Mouse (Mus musculus) kidney, adult 18-20 months (tissue): ENCODE measurements around the gene Fjx1.

Source experiments
- DNase-seq: peaks from one replicate; pipeline ENCODE4 v3.0.0; 2021

The Fjx1 gene

DNA sequence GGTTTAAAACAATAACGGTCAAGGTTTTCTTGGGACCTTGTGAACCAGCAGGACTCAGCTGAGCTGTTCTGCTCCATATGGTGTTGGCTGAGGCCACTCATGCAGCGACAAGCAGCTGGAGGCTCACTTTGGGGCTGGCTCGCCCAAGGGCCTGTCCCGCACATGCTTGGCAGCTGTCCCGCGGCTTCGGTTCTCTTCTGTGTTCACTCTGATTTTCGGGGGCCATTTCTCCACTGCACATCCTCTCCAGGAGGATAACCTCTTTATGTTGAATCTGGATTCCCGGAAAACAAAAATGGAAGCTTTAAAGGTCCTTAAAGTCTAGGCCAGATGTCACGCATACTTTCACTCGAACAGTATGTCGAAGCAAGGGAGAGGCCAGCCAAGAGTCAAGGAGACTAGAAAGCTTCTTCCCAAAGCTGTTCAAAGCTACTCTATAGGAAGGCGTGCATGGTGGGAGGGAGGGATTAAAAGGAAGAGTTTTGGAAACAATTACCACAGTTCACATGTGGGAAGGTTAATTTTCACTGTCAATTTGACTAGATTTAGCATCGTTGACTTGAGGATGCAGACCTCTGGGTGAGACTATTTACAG, 36.1 kb downstream of the Fjx1 start:
- no peak for DNase-seq

- DNase-seq: no peak
Measured at GRCm38 (mm10) chr2:102412738-102413137, 39.6 kb downstream of the Fjx1 start.

DNA sequence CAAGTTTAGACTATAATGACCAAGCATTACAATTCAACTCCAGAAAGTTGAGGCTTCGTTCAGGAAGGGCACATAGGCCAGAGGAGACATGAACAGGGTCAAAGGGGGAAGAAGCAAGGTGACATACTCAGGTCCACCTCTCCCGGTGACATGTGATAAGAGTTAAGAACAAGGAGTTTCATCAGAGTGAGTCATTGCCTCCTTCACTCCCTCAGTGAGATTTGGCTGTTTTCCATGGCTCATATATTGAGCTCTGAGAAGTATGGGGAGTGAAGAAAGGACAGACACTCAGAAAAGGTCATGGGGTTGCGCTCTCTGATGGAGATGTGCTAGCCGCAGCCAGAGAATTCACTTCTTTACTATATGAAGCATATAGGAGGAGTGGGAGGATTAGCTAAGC, 41.7 kb downstream of the Fjx1 start:
- DNase-seq: no peak

GRCm38 (mm10) chr2:102409741-102410140, 42.6 kb downstream of the Fjx1 start:
- DNase-seq: no peak

- peak; percentile 21 for DNase-seq
Measured at GRCm38 (mm10) chr2:102407363-102408184, 44.7 kb downstream of the Fjx1 start, which contains the start of gene Trim44. TSS of gene Trim44 (minus strand) at chr2:102407828.

GRCm38 (mm10) chr2:102406324-102407304, 45.7 kb downstream of the Fjx1 start:
- peak; percentile 14 for DNase-seq

DNA sequence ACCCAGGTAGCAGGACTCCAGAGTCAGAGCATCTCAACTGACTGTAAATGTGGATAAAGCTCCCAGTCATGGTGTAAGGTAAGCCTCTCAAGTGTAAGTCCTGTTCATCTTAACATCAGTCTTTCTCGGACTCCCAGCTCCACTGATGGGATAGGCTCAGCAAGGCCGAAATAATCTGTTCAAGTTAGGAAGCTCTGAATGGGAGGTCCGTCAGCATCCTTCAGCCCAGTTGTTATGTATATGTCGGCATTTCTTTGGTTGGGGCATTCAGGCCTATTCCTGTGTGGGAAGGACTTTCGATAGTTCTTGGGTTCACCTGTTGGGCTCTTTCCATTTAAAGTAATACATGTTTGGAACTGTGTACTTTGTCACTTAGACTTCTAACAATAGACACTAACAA, 48.3 kb downstream of the Fjx1 start:
- no peak for DNase-seq

DNA sequence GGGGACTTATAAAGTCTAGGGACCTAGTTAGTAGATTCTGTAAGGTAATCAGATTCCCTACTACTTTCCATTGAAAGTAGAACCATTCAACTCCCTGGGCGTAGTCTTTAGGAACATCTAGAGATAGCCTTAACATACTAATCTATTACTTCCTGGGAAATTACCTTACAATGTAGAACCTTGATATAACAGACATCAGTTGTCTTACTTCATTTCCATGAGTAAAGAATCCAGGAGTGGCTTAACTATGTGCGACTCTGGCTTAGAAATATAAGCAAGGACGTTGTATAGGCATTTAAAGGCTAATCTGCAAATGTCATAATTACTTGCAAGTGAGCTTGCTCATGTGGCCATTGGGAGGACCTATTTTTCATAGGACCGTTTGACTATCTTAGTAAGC, 49.0 kb downstream of the Fjx1 start:
- DNase-seq: no peak

GRCm38 (mm10) chr2:102401352-102401692, 51.0 kb downstream of the Fjx1 start:
- DNase-seq: no peak

DNA sequence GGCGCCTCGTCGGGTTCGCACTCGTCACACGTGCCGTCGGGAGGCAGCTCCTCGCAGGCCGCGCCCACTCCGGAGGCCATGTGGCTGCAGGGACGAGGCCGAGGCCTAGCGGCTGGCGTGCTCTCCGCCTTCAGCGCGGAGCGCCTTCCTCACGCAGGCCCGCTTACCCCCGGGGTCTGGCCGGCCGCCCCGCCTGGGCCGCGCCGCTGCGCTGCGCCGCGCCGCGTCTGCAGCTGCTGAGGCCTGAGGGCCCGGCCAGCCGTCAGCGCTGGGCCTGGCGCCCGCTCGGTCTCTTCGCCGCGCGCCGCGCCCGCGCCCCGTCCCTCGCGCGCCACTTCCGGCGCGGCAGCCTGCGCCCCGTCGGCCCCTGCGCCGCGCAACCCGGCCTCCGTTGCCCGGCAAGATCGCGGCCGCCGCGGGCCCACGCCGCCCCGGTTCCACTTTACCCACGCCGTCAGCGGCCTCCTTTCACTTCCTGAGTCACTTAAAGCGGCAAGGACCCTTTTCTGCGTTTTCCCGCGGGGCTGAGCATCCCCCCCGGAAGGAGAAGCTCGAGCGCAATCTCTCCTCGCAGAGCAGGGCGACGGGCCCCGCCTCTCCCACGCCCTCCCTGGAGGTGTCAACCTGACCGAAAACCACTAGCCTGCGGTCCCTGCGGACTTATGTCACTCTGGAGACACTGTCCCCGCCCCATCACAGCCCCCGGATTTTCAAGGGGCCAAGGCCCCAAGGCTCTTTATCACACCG, 51.5 kb downstream of the Fjx1 start:
- DNase-seq: peak; percentile 88

- no peak for DNase-seq
Measured at GRCm38 (mm10) chr2:102399864-102400604, 52.3 kb downstream of the Fjx1 start.
